Mouse (Mus musculus): ENCODE results near the gene Zg16. TPM values are rescaled to one million over a fixed set of nuclear protein-coding genes. Genes with fewer than 3 reads are reported as not detected.

Gene Zg16
- polyA plus RNA-seq, 1 experiment from 2014 or later, result 0.30 TPM

DNA sequence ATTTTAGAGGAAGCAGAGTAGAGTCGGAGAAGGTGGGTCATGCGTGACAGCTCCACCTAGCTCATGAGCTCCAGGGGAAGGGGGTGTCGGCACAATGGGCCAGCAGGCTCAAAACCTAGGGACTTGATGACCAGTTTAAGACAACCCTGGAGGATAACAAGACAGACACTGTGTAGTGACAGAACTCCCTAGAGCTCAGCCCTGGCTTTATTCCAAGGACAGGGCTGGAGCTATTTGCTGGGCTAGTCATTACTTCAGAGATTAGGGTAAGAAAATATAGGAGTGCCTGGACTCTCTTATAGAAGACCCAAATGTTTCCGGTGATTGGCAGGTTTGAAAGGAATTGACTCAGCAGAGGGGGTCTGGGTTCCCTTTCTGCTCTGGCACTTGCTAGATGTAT lies 13.9 kb downstream of the Zg16 start:
- Histone ChIP-seq H3K9me3 (ENCODE audit: low read length) (no peaks in the 10 kb centered on the region), H3K4me3 (ENCODE audit: low read depth, low read length) (no peak overlapping the region), H3K4me1 (ENCODE audit: insufficient read depth, low read depth, low read length) (no peaks in the 10 kb centered on the region), H3K9ac (replicated peaks; ENCODE audit: low read depth) (no peak overlapping the region), H3K4me2 (replicated peaks; ENCODE audit: low read depth, low read length) (no peak overlapping the region), H3K27me3 (replicated peaks; ENCODE audit: insufficient read depth, low read length) (no peaks in the 10 kb centered on the region), H3K36me3 (ENCODE audit: insufficient read depth, low read length) (no peaks in the 10 kb centered on the region), H3K27ac (ENCODE audit: low read length) (no peak overlapping the region)
- TF ChIP-seq CTCF (IDR thresholded peaks at IDR 0.05), result no peak
- no peak for TF ChIP-seq EP300 (IDR thresholded peaks at IDR 0.05)
- DNase-seq (ENCODE audit: low spot score), result no peak
- 79% methylated on average over 4 of the region's 4 CpGs for WGBS
- no peak for ATAC-seq

DNA sequence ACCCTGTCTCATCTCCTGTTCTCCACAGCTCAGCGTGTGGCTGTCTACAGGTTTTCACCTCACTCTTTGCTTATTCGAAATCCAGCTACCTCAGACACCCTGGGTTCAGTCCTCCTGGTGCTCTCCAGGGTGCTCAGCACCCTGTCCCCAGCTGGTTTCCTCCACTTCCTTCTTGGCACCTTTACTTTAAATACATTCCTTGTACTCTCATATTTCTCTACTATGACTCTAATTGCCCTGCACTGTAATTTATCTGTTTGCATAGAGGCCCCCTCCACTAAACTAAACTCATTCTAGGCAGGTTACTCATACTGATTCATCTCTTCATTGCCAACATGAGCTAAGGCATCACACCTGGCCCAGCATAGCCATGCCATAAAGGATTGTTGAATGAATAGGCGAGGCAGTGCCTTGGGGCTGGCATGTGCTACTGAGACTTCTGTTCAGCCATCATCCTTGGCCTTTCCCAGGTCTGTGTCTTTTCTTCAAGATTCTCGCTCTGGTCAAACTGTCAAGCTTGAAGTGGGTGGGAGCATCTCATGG lies 16.2 kb downstream of the Zg16 start:
- TF ChIP-seq CTCF (IDR thresholded peaks at IDR 0.05), result no peak
- no peak for TF ChIP-seq EP300 (IDR thresholded peaks at IDR 0.05)
- no peak overlapping the region for H3K4me2 ChIP-seq (replicated peaks; ENCODE audit: low read depth, low read length)
- no peak overlapping the region for H3K4me3 ChIP-seq (ENCODE audit: low read depth, low read length)
- H3K9me3 ChIP-seq (ENCODE audit: low read length), result no peaks in the 10 kb centered on the region
- DNase-seq (ENCODE audit: low spot score) (no peak), ATAC-seq (no peak)
- H3K27ac ChIP-seq (ENCODE audit: low read length), result no peak overlapping the region
- H3K27me3 ChIP-seq (replicated peaks; ENCODE audit: insufficient read depth, low read length), result no peaks in the 10 kb centered on the region
- H3K4me1 ChIP-seq (ENCODE audit: insufficient read depth, low read depth, low read length), result no peaks in the 10 kb centered on the region
- WGBS, result 68% methylated on average over 4 of the region's 4 CpGs
- H3K9ac ChIP-seq (replicated peaks; ENCODE audit: low read depth), result no peak overlapping the region
- H3K36me3 ChIP-seq (ENCODE audit: insufficient read depth, low read length), result no peaks in the 10 kb centered on the region

DNA sequence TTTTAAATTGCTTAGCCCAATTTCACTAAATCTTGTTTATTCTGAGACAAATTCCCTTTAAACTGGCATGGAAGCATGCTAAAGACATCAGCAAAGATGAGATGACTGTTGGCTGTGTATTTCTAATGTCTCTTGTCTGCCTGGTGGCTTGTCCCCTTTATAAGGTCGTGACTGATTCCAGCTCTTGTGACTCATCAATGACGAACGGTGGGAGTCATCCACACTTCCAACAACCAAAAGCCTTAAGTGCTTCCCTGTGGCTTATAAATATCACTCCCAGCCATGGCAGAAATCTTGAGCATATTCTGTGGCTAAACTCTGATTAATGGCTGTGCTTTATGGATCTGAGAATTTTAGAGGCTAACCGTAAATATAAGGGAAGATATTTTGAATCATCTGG lies 20.8 kb downstream of the Zg16 start:
- no peaks in the 10 kb centered on the region for H3K27me3 ChIP-seq (replicated peaks; ENCODE audit: insufficient read depth, low read length)
- no peaks in the 10 kb centered on the region for H3K9me3 ChIP-seq (ENCODE audit: low read length)
- TF ChIP-seq CTCF (IDR thresholded peaks at IDR 0.05) (no peak), EP300 (IDR thresholded peaks at IDR 0.05) (no peak)
- 63% methylated on average over 4 of the region's 4 CpGs for WGBS
- no peak overlapping the region for H3K9ac ChIP-seq (replicated peaks; ENCODE audit: low read depth)
- H3K36me3 ChIP-seq (ENCODE audit: insufficient read depth, low read length), result no peaks in the 10 kb centered on the region
- H3K4me3 ChIP-seq (ENCODE audit: low read depth, low read length), result no peak overlapping the region
- H3K4me1 ChIP-seq (ENCODE audit: insufficient read depth, low read depth, low read length), result no peaks in the 10 kb centered on the region
- H3K27ac ChIP-seq (ENCODE audit: low read length), result no peak overlapping the region
- DNase-seq (ENCODE audit: low spot score) (no peak), ATAC-seq (no peak)
- no peak overlapping the region for H3K4me2 ChIP-seq (replicated peaks; ENCODE audit: low read depth, low read length)

DNA sequence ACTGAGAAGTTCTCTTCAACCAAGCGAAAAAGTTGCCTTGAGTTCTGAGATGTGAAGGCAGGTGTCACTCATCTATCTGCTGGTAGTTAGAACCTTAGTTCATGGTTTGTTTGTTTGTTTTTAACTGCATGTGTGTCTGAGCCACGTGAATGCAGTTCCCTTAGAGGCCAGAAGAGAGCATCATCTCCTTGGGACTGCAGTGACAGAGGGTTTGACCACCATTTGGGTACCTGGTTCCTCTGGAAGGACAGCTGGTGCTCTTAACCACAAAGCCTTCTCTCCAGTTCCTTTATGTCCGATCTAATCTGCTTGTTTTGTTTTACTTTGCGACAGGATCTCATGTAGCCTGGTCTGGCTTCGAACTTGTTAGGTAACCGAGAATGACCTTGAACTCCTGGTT lies 21.6 kb downstream of the Zg16 start:
- no peak for ATAC-seq
- Histone ChIP-seq H3K36me3 (ENCODE audit: insufficient read depth, low read length) (no peaks in the 10 kb centered on the region), H3K4me3 (ENCODE audit: low read depth, low read length) (no peak overlapping the region), H3K9me3 (ENCODE audit: low read length) (no peaks in the 10 kb centered on the region), H3K9ac (replicated peaks; ENCODE audit: low read depth) (no peak overlapping the region), H3K4me1 (ENCODE audit: insufficient read depth, low read depth, low read length) (no peaks in the 10 kb centered on the region), H3K27me3 (replicated peaks; ENCODE audit: insufficient read depth, low read length) (no peaks in the 10 kb centered on the region), H3K4me2 (replicated peaks; ENCODE audit: low read depth, low read length) (no peak overlapping the region), H3K27ac (ENCODE audit: low read length) (no peak overlapping the region)
- 82% methylated on average over 6 of the region's 6 CpGs for WGBS
- no peak for DNase-seq (ENCODE audit: low spot score)
- TF ChIP-seq CTCF (IDR thresholded peaks at IDR 0.05) (peak; percentile 23), EP300 (IDR thresholded peaks at IDR 0.05) (no peak)

DNA sequence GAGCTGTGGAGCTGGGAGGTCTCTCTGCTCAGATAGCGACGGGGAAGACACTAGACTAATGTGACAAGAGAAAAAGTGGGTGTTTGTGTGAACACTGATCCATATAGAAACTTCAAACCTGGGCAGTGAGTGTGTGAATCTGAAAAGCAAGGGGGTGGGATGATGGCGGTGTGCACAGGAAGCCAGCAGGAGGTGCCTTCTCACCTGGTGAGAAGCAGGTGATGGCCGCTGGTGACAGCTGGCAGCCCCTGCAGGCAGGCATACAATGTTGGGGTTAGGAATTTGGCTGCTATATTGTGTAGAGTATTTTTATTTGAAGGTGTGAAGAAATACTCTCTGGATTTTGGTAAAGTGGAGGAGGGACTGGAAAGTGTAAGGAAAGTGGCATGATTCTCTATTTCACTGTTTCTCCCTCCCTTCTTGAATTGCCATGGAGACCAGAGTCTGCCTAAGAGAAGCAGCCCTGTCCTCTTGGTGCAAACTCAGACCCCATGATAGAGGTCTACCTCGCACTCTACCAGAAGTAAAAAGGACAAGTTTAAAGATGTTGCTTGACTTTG lies 32.0 kb downstream of the Zg16 start:
- ATAC-seq (no peak), DNase-seq (ENCODE audit: low spot score) (no peak)
- Histone ChIP-seq H3K4me1 (ENCODE audit: insufficient read depth, low read depth, low read length) (no peaks in the 10 kb centered on the region), H3K36me3 (ENCODE audit: insufficient read depth, low read length) (no peaks in the 10 kb centered on the region), H3K4me2 (replicated peaks; ENCODE audit: low read depth, low read length) (no peak overlapping the region), H3K9me3 (ENCODE audit: low read length) (no peaks in the 10 kb centered on the region), H3K27me3 (replicated peaks; ENCODE audit: insufficient read depth, low read length) (no peaks in the 10 kb centered on the region), H3K27ac (ENCODE audit: low read length) (no peak overlapping the region), H3K9ac (replicated peaks; ENCODE audit: low read depth) (no peak overlapping the region), H3K4me3 (ENCODE audit: low read depth, low read length) (no peak overlapping the region)
- 51% methylated on average over 5 of the region's 5 CpGs for WGBS
- TF ChIP-seq CTCF (IDR thresholded peaks at IDR 0.05) (peak; percentile 44), EP300 (IDR thresholded peaks at IDR 0.05) (no peak)

DNA sequence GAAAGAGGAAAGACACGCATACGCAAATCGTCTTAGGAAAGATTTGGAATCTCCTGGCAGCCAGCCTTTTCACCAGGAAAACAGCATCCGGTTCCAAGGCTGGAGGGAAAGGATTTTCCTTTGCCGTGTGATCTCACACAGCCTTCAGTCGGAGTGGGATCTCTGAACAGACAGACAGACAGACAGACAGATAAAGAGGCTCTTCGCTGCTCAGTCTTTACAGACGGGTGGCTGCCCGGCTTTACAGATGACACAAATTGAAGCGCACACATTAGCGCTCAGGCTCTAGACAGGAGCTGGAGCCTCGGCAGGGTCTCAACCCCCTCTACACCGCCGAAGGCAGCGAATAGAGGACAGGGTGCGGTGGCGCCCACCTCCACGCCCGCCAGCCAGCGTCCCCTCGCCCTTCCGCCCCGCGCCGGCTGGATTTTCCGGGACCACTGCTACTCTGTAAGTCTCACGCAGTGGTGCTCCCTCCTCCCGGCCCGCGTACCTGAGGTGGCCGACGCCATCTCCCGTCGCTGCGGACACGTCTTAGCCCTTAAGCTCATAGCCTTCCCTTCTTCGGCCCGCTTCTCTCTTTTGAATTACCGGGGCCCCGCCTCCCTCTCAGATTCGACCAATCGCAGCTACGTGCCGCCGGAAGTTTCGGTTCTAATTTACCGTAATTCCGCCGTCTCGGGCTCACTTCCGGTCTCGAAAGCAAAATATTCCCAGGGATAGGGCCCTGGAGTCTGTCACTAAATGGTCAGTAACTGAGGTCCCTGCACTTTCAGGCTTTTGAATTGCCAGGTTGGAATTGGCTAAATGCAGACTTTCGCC lies 45.1 kb downstream of the Zg16 start, which contains the start of gene Kif22:
Kif22 (minus strand) TSS at position 621 of the 822 bp plus-strand sequence.
- ATAC-seq (peak; percentile 95), DNase-seq (ENCODE audit: low spot score) (peak; percentile 95)
- Histone ChIP-seq H3K9ac (replicated peaks; ENCODE audit: low read depth) (peak within 1 kb of the TSS; percentile 48), H3K36me3 (ENCODE audit: insufficient read depth, low read length) (no peaks in the 10 kb centered on the region), H3K27ac (ENCODE audit: low read length) (peak within 1 kb of the TSS; percentile 33), H3K4me3 (ENCODE audit: low read depth, low read length) (peak within 1 kb of the TSS; percentile 80), H3K27me3 (replicated peaks; ENCODE audit: insufficient read depth, low read length) (no peaks in the 10 kb centered on the region), H3K9me3 (ENCODE audit: low read length) (no peaks in the 10 kb centered on the region), H3K4me2 (replicated peaks; ENCODE audit: low read depth, low read length) (peak within 1 kb of the TSS; percentile 94), H3K4me1 (ENCODE audit: insufficient read depth, low read depth, low read length) (peaks cover 8% of the 10 kb centered on the region; the same call in 1 of the 2 replicates)
- 1% methylated on average over 53 of the region's 53 CpGs for WGBS
- TF ChIP-seq EP300 (IDR thresholded peaks at IDR 0.05) (peak; percentile 38), CTCF (IDR thresholded peaks at IDR 0.05) (no peak)
